Mouse (Mus musculus) neural tube, embryonic 13.5 days (tissue): ENCODE results near the gene Cracr2b. TPM values are rescaled to one million over a fixed set of nuclear protein-coding genes. Genes with fewer than 3 reads are reported as not detected.

Experiments used
- ATAC-seq: fragments of 200-750 bp; cut with Nextera tagmentation; 2 replicates; pipeline ENCODE4 v1.8.0; 2017; ENCODE audit warnings: low read depth, mild to moderate bottlenecking, moderate TSS enrichment, moderate library complexity
- H3K27ac ChIP-seq: fragments of 300-500 bp; sonication (generic); replicated peaks from 2 replicates; pipeline ENCODE4 v1.5.1; 2015; ENCODE audit warnings: moderate library complexity, mild to moderate bottlenecking, inconsistent platforms
- H3K27me3 ChIP-seq: fragments of 300-500 bp; sonication (generic); 2 replicates; pipeline ENCODE4 v1.6.1; 2015; ENCODE audit warnings: mild to moderate bottlenecking, inconsistent platforms
- H3K36me3 ChIP-seq: fragments of 300-500 bp; sonication (generic); 2 replicates; pipeline ENCODE4 v1.6.1; 2015; ENCODE audit warnings: mild to moderate bottlenecking, inconsistent platforms
- H3K4me1 ChIP-seq: fragments of 300-500 bp; sonication (generic); replicated peaks from 2 replicates; pipeline ENCODE4 v1.6.1; 2015; ENCODE audit warnings: inconsistent platforms
- H3K4me2 ChIP-seq: fragments of 300-500 bp; sonication (generic); 2 replicates; pipeline ENCODE4 v1.6.1; 2015; ENCODE audit warnings: inconsistent platforms, mild to moderate bottlenecking, moderate library complexity
- H3K4me3 ChIP-seq: fragments of 300-500 bp; sonication (generic); 2 replicates; pipeline ENCODE4 v1.5.1; 2015; ENCODE audit warnings: mild to moderate bottlenecking, inconsistent platforms
- H3K9ac ChIP-seq: fragments of 300-500 bp; sonication (generic); 2 replicates; pipeline ENCODE4 v1.6.1; 2015; ENCODE audit warnings: moderate library complexity, mild to moderate bottlenecking, inconsistent platforms
- H3K9me3 ChIP-seq: fragments of 300-500 bp; sonication (generic); 2 replicates; pipeline ENCODE4 v1.6.1; 2016; ENCODE audit warnings: inconsistent platforms
- WGBS: fragments of 180-500 bp; shearing (Covaris S2); methylation state at CpG from one replicate; pipeline ENCODE4 v1.1.7; 2015; 5-methylcytosine and 5-hydroxymethylcytosine counted together
- polyA plus RNA-seq: library from polyadenylated mRNA; unstranded; fragments of >200 nt; fragmentation: Nextera tagmentation; extraction: Ambion mirVana; gene quantifications from 2 replicates; pipeline ENCODE4 v1.2.1, GENCODE M21; 2015

Gene Cracr2b
- polyA plus RNA-seq, 1 experiment from 2014 or later: 9.8 TPM

DNA sequence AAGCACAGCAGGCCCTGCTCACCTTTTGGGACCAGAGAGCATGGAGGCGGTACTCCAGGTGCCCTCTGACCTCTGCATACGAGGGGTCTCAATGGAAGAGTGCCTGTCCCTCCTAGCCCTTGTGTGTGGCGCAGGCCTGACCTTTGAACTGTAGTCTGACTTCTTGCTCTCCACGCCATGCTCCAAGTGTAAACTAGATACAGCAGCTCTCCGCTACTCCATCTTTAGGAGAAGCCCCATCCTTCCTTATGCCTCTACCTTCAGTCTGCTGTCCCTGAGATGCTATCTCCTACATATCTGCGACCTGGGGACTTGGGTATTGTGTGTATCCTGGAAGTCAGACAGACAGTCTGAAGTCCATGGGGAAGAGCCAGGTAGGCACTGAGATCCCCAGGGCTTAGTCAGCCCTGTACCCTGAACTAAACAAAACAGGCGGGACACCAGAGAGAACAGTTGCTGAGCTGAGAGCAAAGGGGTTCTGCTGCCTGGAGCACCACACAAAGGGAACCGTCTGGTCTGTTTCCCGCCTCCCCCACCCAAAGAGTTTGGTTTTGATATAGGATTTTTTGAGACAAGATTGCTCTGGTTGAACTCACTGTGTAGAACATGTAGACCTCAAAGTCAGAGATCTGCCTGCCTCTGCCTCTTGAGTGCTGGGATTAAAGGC lies 24.9 kb upstream of the Cracr2b start:
- H3K4me2 ChIP-seq: peak overlapping the region; percentile 95
- peaks cover 60% of the 10 kb centered on the region for H3K4me1 ChIP-seq
- H3K36me3 ChIP-seq: peaks cover 29% of the 10 kb centered on the region
- H3K9me3 ChIP-seq: no peaks in the 10 kb centered on the region
- no peaks in the 10 kb centered on the region for H3K27me3 ChIP-seq
- WGBS: 78% methylated on average over 9 of the region's 9 CpGs
- peak overlapping the region; percentile 89; the same call in 1 of the 2 replicates for H3K9ac ChIP-seq
- H3K4me3 ChIP-seq: peak overlapping the region; percentile 64; the same call in 1 of the 2 replicates
- H3K27ac ChIP-seq: peak overlapping the region; percentile 86; the same call in 1 of the 2 replicates
- ATAC-seq: no peak

DNA sequence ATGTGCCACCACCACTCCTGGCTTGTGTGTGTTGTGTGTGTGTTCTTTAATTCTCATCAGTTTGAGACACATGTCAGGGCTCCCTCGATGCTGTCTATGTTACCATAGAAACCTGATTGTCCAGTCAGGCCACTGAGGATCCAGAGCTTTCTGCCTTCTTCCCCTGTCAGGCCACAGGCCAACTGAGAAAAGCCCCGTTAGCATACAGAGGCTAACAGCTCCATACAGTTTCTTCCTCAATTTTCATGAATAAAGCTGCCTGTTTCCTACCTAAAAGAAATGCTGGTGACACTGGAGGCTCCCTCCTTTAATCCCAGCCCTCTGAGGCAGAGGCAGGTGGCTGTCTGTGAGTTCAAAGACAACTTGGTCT lies 24.4 kb upstream of the Cracr2b start:
- peaks cover 24% of the 10 kb centered on the region for H3K36me3 ChIP-seq
- peak overlapping the region; percentile 82; the same call in 1 of the 2 replicates for H3K27ac ChIP-seq
- H3K9me3 ChIP-seq: no peaks in the 10 kb centered on the region
- ATAC-seq: no peak
- peaks cover 62% of the 10 kb centered on the region for H3K4me1 ChIP-seq
- H3K4me2 ChIP-seq: peak overlapping the region; percentile 95
- H3K4me3 ChIP-seq: peak overlapping the region; percentile 64
- peak overlapping the region; percentile 89 for H3K9ac ChIP-seq
- 49% methylated on average over 2 of the region's 2 CpGs for WGBS
- no peaks in the 10 kb centered on the region for H3K27me3 ChIP-seq

DNA sequence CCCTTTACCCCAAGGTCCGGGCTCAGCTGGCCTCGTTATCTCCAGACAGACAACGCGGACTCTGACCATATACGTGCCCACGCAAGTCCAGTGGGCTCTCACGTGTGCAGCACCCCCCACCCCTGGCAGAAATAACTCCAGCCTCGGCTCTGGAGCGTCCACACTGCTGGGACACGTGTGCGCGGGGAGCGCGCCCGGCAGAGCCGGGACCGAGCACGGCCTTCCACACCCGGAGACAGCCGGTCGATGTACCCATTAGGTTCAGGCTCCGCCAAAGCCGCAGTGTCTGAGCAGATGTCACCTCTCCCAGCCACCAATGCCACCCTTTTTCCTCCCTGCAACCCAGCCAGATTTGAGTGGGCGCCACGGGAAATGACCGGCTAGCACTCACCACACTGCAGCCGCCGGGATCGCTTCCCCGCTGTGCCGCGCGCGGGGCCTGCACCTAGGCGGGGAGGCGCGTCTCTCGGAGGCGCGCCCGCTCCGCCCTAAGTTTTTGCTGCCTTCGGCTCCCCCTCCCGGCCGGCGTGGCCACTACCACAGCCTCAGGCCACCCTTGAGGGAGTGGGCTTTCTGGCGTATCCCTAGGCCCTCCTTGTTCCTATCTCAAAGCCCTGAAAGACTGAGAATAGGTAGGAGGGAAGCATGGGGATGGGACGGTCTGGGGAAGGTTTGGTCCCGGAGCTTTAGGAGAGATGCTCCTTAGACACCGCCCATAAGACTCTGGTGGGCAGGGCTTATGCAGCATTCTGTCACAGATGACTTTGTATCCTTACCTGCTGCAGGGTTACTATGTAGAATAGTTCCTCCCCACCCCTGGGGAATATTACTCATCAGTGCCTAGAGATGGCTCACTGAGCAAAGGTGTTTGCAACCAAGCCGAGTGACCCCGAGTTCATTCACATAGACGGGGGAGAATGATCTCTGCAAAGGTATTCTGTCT lies 23.4 kb upstream of the Cracr2b start, which contains the start of gene Slc25a22:
Slc25a22 (minus strand) TSS at position 715 of the 943 bp plus-strand sequence.
- H3K4me1 ChIP-seq: peaks cover 70% of the 10 kb centered on the region
- no peaks in the 10 kb centered on the region for H3K9me3 ChIP-seq
- peak within 1 kb of the TSS; percentile 89 for H3K9ac ChIP-seq
- ATAC-seq: peak; percentile 74
- peak within 1 kb of the TSS; percentile 82 for H3K27ac ChIP-seq
- H3K4me3 ChIP-seq: peak within 1 kb of the TSS; percentile 64
- WGBS: 5% methylated on average over 53 of the region's 53 CpGs
- H3K27me3 ChIP-seq: no peaks in the 10 kb centered on the region
- H3K4me2 ChIP-seq: peak within 1 kb of the TSS; percentile 95
- H3K36me3 ChIP-seq: peaks cover 15% of the 10 kb centered on the region

DNA sequence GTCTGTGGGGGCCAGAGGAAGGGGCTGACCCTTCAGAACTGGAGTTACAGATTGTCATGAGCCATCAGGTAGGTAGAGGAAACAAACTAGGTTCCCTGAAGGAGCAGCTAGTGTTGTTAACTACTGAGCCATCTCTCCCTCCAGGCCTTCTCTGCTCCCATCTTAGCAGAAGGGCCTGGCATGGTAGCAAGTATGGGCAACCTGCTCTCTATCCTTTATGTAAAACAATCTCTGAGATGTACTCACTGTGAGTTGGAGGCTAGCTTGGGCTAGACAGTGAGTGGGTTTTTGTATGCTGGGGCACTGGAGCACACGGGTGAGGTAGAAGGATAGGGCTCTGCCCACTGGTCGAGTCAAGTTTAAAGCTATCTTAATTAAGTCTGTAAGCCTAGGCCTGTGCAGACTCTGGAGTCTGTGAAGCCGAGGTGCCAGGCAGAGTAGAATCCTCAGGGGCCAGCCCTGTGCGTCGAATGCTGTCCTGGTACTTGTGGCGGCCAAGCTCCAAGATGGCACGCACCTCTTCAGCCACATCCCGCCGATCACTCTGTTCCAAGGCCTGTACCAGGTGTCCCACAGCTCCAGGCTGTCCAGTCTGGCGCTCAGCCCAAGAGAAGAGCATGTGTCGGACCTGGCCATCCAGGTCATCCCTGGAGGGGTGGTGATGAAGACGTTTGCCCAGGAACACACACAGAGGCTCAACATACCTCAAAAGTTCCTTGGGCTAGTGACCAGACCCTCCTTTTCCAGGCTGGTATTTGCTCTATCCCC lies 22.5 kb upstream of the Cracr2b start:
- peaks cover 70% of the 10 kb centered on the region for H3K4me1 ChIP-seq
- no peaks in the 10 kb centered on the region for H3K27me3 ChIP-seq
- 90% methylated on average over 12 of the region's 12 CpGs for WGBS
- peak overlapping the region; percentile 95; the same call in 1 of the 2 replicates for H3K4me2 ChIP-seq
- peak overlapping the region; percentile 89; the same call in 1 of the 2 replicates for H3K9ac ChIP-seq
- no peaks in the 10 kb centered on the region for H3K9me3 ChIP-seq
- peak overlapping the region; percentile 82; the same call in 1 of the 2 replicates for H3K27ac ChIP-seq
- H3K4me3 ChIP-seq: no peak overlapping the region; the same call in 1 of the 2 replicates
- ATAC-seq: no peak
- H3K36me3 ChIP-seq: peaks cover 6% of the 10 kb centered on the region; the same call in 1 of the 2 replicates

DNA sequence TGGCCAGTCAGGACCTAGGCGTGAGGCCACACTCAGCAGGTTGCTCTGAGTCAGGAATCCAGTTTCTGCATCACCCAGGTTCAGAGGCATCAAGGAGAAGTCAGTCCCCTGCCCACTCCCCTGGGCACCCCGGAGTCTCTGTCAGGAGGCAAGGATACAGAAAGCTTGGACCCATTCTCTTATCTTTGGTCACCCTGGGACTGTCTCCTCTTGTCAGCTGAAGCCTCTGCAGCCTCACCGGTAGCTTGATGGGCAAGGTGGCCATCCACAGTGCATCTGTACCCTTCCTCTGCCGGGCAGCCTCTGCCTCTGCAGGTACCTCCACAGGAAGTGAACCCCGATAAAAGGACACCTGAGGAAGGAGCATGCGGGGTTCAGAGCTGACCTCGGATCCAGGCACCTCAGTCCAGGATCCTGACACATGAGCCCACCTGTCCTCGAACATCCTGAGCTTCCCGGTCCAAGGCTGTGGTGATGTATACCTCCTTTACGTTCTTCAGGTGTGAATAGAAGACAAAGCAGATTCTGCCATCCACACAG lies 21.7 kb upstream of the Cracr2b start:
- ATAC-seq: no peak
- no peak overlapping the region for H3K27ac ChIP-seq
- H3K36me3 ChIP-seq: no peaks in the 10 kb centered on the region; the same call in 1 of the 2 replicates
- H3K9ac ChIP-seq: 0 out of 2 replicates have a peak overlapping the region, but pooled peaks have one; percentile 0
- 94% methylated on average over 10 of the region's 10 CpGs for WGBS
- no peak overlapping the region for H3K4me3 ChIP-seq
- no peaks in the 10 kb centered on the region for H3K9me3 ChIP-seq
- peaks cover 70% of the 10 kb centered on the region for H3K4me1 ChIP-seq
- H3K4me2 ChIP-seq: no peak overlapping the region
- H3K27me3 ChIP-seq: no peaks in the 10 kb centered on the region

DNA sequence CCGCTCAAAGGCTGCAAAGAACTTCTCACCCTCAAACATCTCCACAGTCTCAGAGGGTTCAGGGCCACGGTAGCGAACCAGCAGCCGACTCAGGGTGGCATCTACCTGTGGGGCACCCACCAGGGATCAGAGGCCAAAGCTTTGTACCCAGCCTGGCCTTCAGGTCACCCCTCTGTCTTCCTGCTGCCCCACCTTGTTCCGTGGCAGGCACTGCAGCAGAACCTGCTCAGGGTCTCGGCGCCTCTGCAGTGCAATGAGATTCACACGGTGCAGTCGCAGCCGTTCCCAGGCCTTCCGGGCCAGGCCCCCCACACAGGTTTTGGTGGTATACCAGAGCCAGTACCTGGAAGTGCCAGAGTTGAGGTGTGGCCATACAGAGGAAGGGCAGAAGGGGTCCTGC lies 21.1 kb upstream of the Cracr2b start:
- Histone ChIP-seq H3K4me3 (no peak overlapping the region), H3K9me3 (no peaks in the 10 kb centered on the region), H3K27me3 (no peaks in the 10 kb centered on the region), H3K4me1 (peaks cover 66% of the 10 kb centered on the region), H3K9ac (no peak overlapping the region), H3K36me3 (no peaks in the 10 kb centered on the region; the same call in 1 of the 2 replicates), H3K4me2 (no peak overlapping the region), H3K27ac (no peak overlapping the region)
- WGBS: 97% methylated on average over 11 of the region's 11 CpGs
- ATAC-seq: no peak

DNA sequence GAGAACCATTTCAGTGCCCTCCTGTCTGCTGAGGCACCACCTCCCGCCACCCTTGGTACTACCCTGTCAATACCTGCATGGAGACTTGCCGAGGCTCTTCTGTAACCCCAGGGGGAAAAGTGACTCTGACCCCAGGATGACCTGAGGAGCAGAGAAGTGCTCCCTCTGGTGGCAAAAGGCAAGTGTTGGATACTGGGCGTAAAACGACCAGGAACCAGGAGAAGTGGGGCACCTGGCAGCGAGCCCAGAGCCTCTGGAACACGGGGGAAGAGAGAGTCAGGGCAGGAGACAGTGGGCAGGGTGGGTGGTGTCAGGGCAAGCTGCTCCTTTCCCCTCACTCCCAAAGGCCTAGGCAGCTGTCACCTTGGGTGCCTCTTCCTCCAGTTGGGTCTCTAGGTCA lies 20.3 kb upstream of the Cracr2b start:
- Histone ChIP-seq H3K4me3 (no peak overlapping the region), H3K27me3 (no peaks in the 10 kb centered on the region), H3K9me3 (no peaks in the 10 kb centered on the region), H3K9ac (peak overlapping the region; percentile 26; the same call in 1 of the 2 replicates), H3K36me3 (no peaks in the 10 kb centered on the region; the same call in 1 of the 2 replicates), H3K4me2 (no peak overlapping the region), H3K27ac (no peak overlapping the region), H3K4me1 (peaks cover 58% of the 10 kb centered on the region)
- ATAC-seq: no peak
- 24% methylated on average over 6 of the region's 6 CpGs for WGBS

DNA sequence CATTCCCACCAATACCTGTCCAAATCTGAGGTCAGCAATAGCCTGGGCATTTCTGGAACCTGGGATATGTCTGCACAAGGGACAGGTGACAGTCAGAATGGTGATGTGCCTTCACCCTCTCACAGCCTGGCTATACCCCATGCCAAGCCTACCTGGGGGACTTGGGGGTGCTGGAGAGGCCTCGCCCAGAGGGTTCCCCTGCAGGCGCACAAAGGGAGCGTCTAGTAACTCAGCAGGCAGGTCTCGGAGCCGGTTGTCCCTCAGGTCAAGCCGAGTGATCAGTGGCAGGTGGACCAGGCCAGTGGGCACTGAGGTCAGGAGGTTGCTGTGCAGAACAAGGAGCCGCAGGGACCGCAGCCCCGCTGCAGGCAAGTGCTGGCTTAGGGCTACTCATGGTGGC lies 19.4 kb upstream of the Cracr2b start:
- H3K27ac ChIP-seq: no peak overlapping the region
- no peak overlapping the region for H3K4me2 ChIP-seq
- H3K4me1 ChIP-seq: peaks cover 49% of the 10 kb centered on the region
- H3K9me3 ChIP-seq: no peaks in the 10 kb centered on the region
- H3K27me3 ChIP-seq: no peaks in the 10 kb centered on the region
- H3K4me3 ChIP-seq: no peak overlapping the region
- no peaks in the 10 kb centered on the region; the same call in 1 of the 2 replicates for H3K36me3 ChIP-seq
- no peak for ATAC-seq
- 0 out of 2 replicates have a peak overlapping the region, but pooled peaks have one; percentile 5 for H3K9ac ChIP-seq
- WGBS: 89% methylated on average over 9 of the region's 9 CpGs

DNA sequence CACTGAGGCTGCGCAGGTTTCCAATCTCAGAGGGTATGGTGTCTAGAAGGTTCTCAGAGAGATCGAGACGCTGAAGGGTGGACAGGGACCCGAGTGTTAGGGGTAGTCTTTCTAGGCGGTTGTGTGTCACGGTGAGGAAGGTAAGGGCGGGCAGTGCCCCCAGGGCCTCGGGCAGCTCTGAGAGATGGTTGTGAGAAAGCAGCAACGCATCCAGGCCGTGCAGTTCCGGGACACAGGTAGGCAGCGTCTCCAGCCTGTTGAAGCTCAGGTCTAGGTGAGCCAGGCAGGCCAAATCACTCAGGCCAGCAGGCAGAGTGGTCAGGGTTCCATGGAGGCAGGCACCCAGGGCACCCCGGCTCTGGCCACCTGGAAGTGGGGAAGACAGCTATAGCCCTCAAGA lies 18.7 kb upstream of the Cracr2b start:
- H3K4me2 ChIP-seq: peak overlapping the region; percentile 67; the same call in 1 of the 2 replicates
- no peak overlapping the region for H3K4me3 ChIP-seq
- no peak overlapping the region for H3K27ac ChIP-seq
- H3K4me1 ChIP-seq: peaks cover 42% of the 10 kb centered on the region
- no peaks in the 10 kb centered on the region for H3K9me3 ChIP-seq
- H3K36me3 ChIP-seq: no peaks in the 10 kb centered on the region; the same call in 1 of the 2 replicates
- peak overlapping the region; percentile 62; the same call in 1 of the 2 replicates for H3K9ac ChIP-seq
- no peaks in the 10 kb centered on the region for H3K27me3 ChIP-seq
- ATAC-seq: no peak
- WGBS: 95% methylated on average over 13 of the region's 13 CpGs

DNA sequence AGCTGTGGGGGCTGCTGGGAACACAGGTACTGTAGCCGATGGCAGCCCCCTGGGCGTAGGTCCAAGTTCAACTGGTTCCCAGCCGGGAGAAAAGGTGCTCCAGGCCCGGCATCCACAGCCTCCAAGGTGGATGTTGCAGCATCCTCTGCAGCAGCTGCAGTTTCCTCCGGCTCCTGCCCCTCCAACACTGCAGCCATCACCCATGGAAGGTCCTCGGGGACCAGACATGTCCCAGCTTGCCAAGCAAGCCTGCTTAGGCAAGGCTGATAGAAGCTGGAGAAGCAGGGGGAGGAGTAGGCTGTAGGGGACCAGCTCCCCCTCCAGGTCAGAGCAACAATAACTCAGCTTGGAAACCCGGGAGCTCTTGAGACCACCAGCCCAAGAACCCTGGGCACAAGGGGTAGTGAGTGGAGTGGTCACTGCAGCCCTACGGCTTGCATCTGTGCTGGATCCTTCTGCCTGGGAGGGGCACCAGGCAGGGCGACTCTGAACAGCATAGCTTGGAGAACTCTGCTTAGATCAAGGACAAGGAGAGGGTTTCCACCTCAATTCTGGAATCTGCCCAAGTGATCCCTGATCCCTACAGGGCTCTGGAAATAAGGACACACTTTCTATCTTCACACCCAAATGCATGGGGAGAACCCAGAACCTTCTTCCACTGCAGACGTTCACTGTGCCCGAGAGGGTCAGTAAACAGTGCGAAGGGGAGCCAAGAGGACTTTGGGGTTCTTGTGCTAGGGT lies 17.6 kb upstream of the Cracr2b start:
- Histone ChIP-seq H3K9me3 (no peaks in the 10 kb centered on the region), H3K9ac (peak overlapping the region; percentile 62), H3K27me3 (no peaks in the 10 kb centered on the region), H3K36me3 (no peaks in the 10 kb centered on the region; the same call in 1 of the 2 replicates), H3K4me3 (peak overlapping the region; percentile 37), H3K4me1 (peaks cover 41% of the 10 kb centered on the region), H3K4me2 (peak overlapping the region; percentile 67), H3K27ac (no peak overlapping the region)
- no peak for ATAC-seq
- WGBS: 23% methylated on average over 12 of the region's 12 CpGs
